ENCODE assay signal across 8 mouse cellular contexts in the genomic region with DNA sequence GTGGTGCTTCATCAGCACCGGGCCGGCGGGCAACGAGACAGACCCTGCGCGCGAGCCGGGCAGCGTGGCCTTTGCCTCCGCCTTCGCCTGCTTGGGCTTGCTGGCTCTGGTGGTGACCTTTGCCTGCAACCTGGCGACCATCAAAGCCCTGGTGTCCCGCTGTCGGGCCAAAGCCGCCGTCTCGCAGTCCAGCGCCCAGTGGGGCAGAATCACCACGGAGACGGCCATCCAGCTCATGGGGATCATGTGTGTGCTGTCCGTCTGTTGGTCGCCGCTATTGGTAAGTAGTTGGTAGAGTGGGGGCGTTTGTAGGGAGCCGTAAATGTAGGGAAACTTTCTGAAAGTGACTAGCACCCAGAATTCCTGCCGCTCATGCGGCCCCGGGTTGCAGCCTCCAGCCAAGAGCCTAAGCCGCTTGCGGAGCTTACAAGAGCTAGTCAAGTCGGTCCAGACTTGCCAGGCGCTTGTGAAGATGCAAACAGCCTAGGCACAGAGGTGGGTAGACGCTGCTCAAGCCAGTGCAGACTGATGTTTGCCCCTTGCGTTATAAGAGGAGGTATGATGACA. TPM values are rescaled to one million over a fixed set of nuclear protein-coding genes. Genes with fewer than 3 reads are reported as not detected.
A peak's percentile ranks its signal among the peaks of the same experiment; 100 is the strongest.
DNase-seq lines count a peak whose midpoint lies in the region; ATAC-seq lines count a peak whose summit lies in the region.

No protein-coding gene starts in this region.

- peak overlapping the region; percentile 56 for H3K4me3 ChIP-seq in forebrain, embryonic 10.5 days
- peak overlapping the region; percentile 52 for H3K4me3 ChIP-seq in kidney, embryonic 15.5 days (replicated peaks)
- peak overlapping the region; percentile 52 for H3K4me3 ChIP-seq in midbrain, embryonic 15.5 days

- 4% methylated on average over 34 of the region's 34 CpGs for WGBS in forebrain, embryonic 10.5 days
- WGBS in kidney, embryonic 15.5 days: 3% methylated on average over 34 of the region's 34 CpGs
- 3% methylated on average over 34 of the region's 34 CpGs for WGBS in midbrain, embryonic 15.5 days

- no peak overlapping the region for H3K9ac ChIP-seq in kidney, embryonic 15.5 days
- peak overlapping the region; percentile 43 for H3K9ac ChIP-seq in midbrain, embryonic 15.5 days

- H3K27ac ChIP-seq in forebrain, embryonic 10.5 days: no peak overlapping the region
- no peak overlapping the region for H3K27ac ChIP-seq in kidney, embryonic 15.5 days
- H3K27ac ChIP-seq in midbrain, embryonic 15.5 days: no peak overlapping the region

- peaks cover 51% of the 10 kb centered on the region for H3K27me3 ChIP-seq in forebrain, embryonic 10.5 days (ENCODE audit: poor library complexity, severe bottlenecking)
- H3K27me3 ChIP-seq in kidney, embryonic 15.5 days: peaks cover 39% of the 10 kb centered on the region
- H3K27me3 ChIP-seq in midbrain, embryonic 15.5 days (replicated peaks): peaks cover 34% of the 10 kb centered on the region

- H3K9me3 ChIP-seq in forebrain, embryonic 10.5 days: no peaks in the 10 kb centered on the region
- H3K9me3 ChIP-seq in kidney, embryonic 15.5 days (replicated peaks): no peaks in the 10 kb centered on the region
- H3K9me3 ChIP-seq in midbrain, embryonic 15.5 days: no peaks in the 10 kb centered on the region

- peaks cover 14% of the 10 kb centered on the region for H3K4me1 ChIP-seq in forebrain, embryonic 10.5 days
- peaks cover 16% of the 10 kb centered on the region for H3K4me1 ChIP-seq in kidney, embryonic 15.5 days
- H3K4me1 ChIP-seq in midbrain, embryonic 15.5 days: peaks cover 12% of the 10 kb centered on the region

- H3K4me2 ChIP-seq in kidney, embryonic 15.5 days: peak overlapping the region; percentile 95
- H3K4me2 ChIP-seq in midbrain, embryonic 15.5 days: peak overlapping the region; percentile 97

- H3K36me3 ChIP-seq in forebrain, embryonic 10.5 days (replicated peaks): no peaks in the 10 kb centered on the region
- no peaks in the 10 kb centered on the region for H3K36me3 ChIP-seq in kidney, embryonic 15.5 days
- no peaks in the 10 kb centered on the region for H3K36me3 ChIP-seq in midbrain, embryonic 15.5 days (replicated peaks)

- DNase-seq in kidney, adult 11 months: peak; percentile 12
- no peak for DNase-seq in kidney, adult 9 months
- DNase-seq in R1 (ENCODE audit: low read depth, low spot score): peak; percentile 47
- DNase-seq in forebrain, embryonic 10.5 days (ENCODE audit: extremely low spot score, low spot score): peak; percentile 21
- DNase-seq in frontal cortex, postnatal 36 days (ENCODE audit: low spot score in 2 of 2): no peak
- no peak for DNase-seq in thymus, postnatal 14 days

- ATAC-seq in kidney, embryonic 15.5 days (replicated peaks; ENCODE audit: low FRiP score): 0 out of 2 replicates have a peak, but pooled peaks have one; percentile 1
- ATAC-seq in midbrain, embryonic 15.5 days (replicated peaks): peak; percentile 28

RNA-seq across cellular contexts. Expression of gene Ptger3, which starts 1.0 kb away (rescaled TPM):
- polyA plus RNA-seq in forebrain, embryonic 10.5 days (2016; fragmentation: Nextera tagmentation; extraction: Ambion mirVana): 0.57 and 1.1 TPM in 2 replicates
- 4.5 and 7.2 TPM in 2 replicates for polyA plus RNA-seq in kidney, embryonic 15.5 days (2015; fragmentation: Nextera tagmentation; extraction: Ambion mirVana)
- polyA plus RNA-seq in midbrain, embryonic 15.5 days (2015; fragmentation: Nextera tagmentation; extraction: Ambion mirVana): 3.3 and 4.0 TPM in 2 replicates

RNA-seq across cellular contexts. Expression of gene Zranb2, which starts 33.7 kb away (rescaled TPM):
- polyA plus RNA-seq in forebrain, embryonic 10.5 days (2016; fragmentation: Nextera tagmentation; extraction: Ambion mirVana): 122 and 127 TPM in 2 replicates
- polyA plus RNA-seq in kidney, embryonic 15.5 days (2015; fragmentation: Nextera tagmentation; extraction: Ambion mirVana): 99.5 and 107 TPM in 2 replicates
- polyA plus RNA-seq in midbrain, embryonic 15.5 days (2015; fragmentation: Nextera tagmentation; extraction: Ambion mirVana): 98.3 and 114 TPM in 2 replicates

Comparison
In these comparisons a context has a peak if more than half of its experiments do, and no peak if none do; other contexts are left out.
1. DNase-seq: peak in kidney, adult 11 months (single experiment), R1 (single experiment) and forebrain, embryonic 10.5 days (single experiment); none in kidney, adult 9 months (single experiment), frontal cortex, postnatal 36 days (0 of 2) and thymus, postnatal 14 days (single experiment).
2. Peak in every context shown above with its lines, with median percentiles within 50 percentile points of each other: H3K4me3 ChIP-seq.